Mouse (Mus musculus) activated CD4-positive, CD25-positive, alpha-beta regulatory T cell, adult 4 months (primary cell): ENCODE data around the gene Frmd5. TPM values are rescaled to one million over a fixed set of nuclear protein-coding genes. Genes with fewer than 3 reads are reported as not detected.

Experiments used
- ATAC-seq: one replicate; pipeline ENCODE4 v1.8.0; 2017
- polyA plus RNA-seq, 2 experiments: library from polyadenylated mRNA; unstranded; fragments of 100-300 nt; shearing (Covaris generic); gene quantifications; one replicate each; pipeline ENCODE4 v1.2.1; 2017

Frmd5 gene
- polyA plus RNA-seq, 2 experiments from 2014 or later: 0.22 to 0.60 TPM

- ATAC-seq: no peak
These were observed 192.2 kb downstream of the Frmd5 start for GRCm38 (mm10) chr2:121614483-121615198.

- ATAC-seq: no peak
These were observed 194.8 kb downstream of the Frmd5 start for GRCm38 (mm10) chr2:121612112-121612511.

- no peak for ATAC-seq
These were observed 196.6 kb downstream of the Frmd5 start for GRCm38 (mm10) chr2:121610008-121610884.

GRCm38 (mm10) chr2:121609141-121609724 lies 197.7 kb downstream of the Frmd5 start:
- no peak for ATAC-seq

GRCm38 (mm10) chr2:121602397-121602796 lies 204.5 kb downstream of the Frmd5 start:
- no peak for ATAC-seq

GRCm38 (mm10) chr2:121601543-121601942 lies 205.3 kb downstream of the Frmd5 start:
- ATAC-seq: no peak

GRCm38 (mm10) chr2:121600736-121601135 lies 206.2 kb downstream of the Frmd5 start:
- ATAC-seq: no peak

GRCm38 (mm10) chr2:121598249-121598648 lies 208.6 kb downstream of the Frmd5 start:
- no peak for ATAC-seq

- no peak for ATAC-seq
These were observed 210.3 kb downstream of the Frmd5 start for GRCm38 (mm10) chr2:121596621-121597020.

- ATAC-seq: no peak
These were observed 212.1 kb downstream of the Frmd5 start for GRCm38 (mm10) chr2:121594660-121595291.

- no peak for ATAC-seq
These were observed 212.8 kb downstream of the Frmd5 start for GRCm38 (mm10) chr2:121594131-121594530.

- no peak for ATAC-seq
These were observed 218.6 kb downstream of the Frmd5 start for GRCm38 (mm10) chr2:121588309-121588694.

- no peak for ATAC-seq
These were observed 219.2 kb downstream of the Frmd5 start for GRCm38 (mm10) chr2:121587523-121588308.

- ATAC-seq: no peak
These were observed 222.2 kb downstream of the Frmd5 start for GRCm38 (mm10) chr2:121584705-121585104.

GRCm38 (mm10) chr2:121583468-121584116 lies 223.3 kb downstream of the Frmd5 start:
- no peak for ATAC-seq

- ATAC-seq: no peak
These were observed 224.0 kb downstream of the Frmd5 start for GRCm38 (mm10) chr2:121582809-121583376.

GRCm38 (mm10) chr2:121575741-121576201 lies 231.1 kb downstream of the Frmd5 start:
- ATAC-seq: no peak

GRCm38 (mm10) chr2:121574066-121574630 lies 232.7 kb downstream of the Frmd5 start:
- ATAC-seq: no peak

GRCm38 (mm10) chr2:121571780-121572179 lies 235.1 kb downstream of the Frmd5 start:
- peak; percentile 78 for ATAC-seq

GRCm38 (mm10) chr2:121570999-121571655 lies 235.8 kb downstream of the Frmd5 start:
- ATAC-seq: no peak
